Mouse (Mus musculus) testis, adult 2 months (tissue): Measurements from ENCODE around the gene Ccdc155.

Experiments used
- CTCF ChIP-seq: fragments of 200-500 bp; IDR thresholded peaks from 2 replicates; pipeline ENCODE4 v1.5.1; 2012; ENCODE audit warnings: low read depth, mild to moderate bottlenecking, inconsistent platforms, low read length, moderate library complexity; ENCODE audit not compliant: control insufficient read depth, insufficient read depth, insufficient replicate concordance
- POLR2A ChIP-seq: fragments of 200-500 bp; IDR thresholded peaks from 2 replicates; pipeline ENCODE4 v1.6.1; 2012; ENCODE audit warnings: low read depth, mild to moderate bottlenecking, inconsistent platforms, low read length, moderate library complexity; ENCODE audit not compliant: control insufficient read depth

- TF ChIP-seq CTCF = no peak
- no peak for TF ChIP-seq POLR2A
Measured at GRCm38 (mm10) chr7:45226421-45226820, 21.7 kb upstream of the Ccdc155 start.
